In the genomic region with DNA sequence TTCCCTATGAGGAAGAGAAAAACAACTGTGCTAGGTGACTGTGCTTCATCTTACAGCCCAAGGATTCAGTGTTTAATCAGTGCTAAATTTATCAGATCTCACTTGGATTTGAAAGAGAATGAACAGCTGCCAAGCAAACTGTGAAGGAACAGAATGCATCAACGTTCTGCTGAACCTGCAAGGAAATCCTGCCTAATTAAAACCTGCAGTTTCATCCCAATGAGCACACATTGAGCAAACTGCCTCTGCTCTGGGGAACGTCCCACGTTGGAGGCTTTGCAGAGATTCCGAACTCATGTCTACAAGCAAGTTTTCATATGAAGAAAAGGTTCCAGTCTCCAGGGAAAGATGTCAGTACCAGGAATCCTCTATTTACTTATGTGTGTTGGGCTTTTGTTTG, we compare ENCODE assay signal across 23 mouse cellular contexts.
DNase-seq lines count a peak whose midpoint lies in the region; ATAC-seq lines count a peak whose summit lies in the region.
"Had no signal": no experiment of that assay in that cellular context is flagged by ENCODE, and none has a peak within 500 bp of the region (broad histone marks: within the 10 kb centered on the region; RNA-seq: fewer than 3 reads in every experiment).

No protein-coding gene starts in this region.

- DNase-seq in frontal cortex, postnatal 14 days (ENCODE audit: low spot score in 2 of 2) = no peak
- peak; percentile 7 to 8 for DNase-seq in layer of hippocampus, adult 8-10 months (ENCODE audit: low spot score in 2 of 2)
- no peak for DNase-seq in layer of hippocampus, postnatal 10 days (ENCODE audit: low spot score in 2 of 2)
- peak; percentile 88 for DNase-seq in brain, adult 2 months (ENCODE audit: low read depth, low spot score)
- peak; percentile 18 for DNase-seq in brain, embryonic 18.5 days (ENCODE audit: low read depth, low spot score)
- no peak for DNase-seq in hindbrain, embryonic 10.5 days (ENCODE audit: low spot score)
- DNase-seq: adrenal gland, postnatal 36 days; cerebellum, postnatal 25 days; gastrocnemius, adult 2 months; heart, postnatal 14 days; kidney, adult 9 months; kidney, postnatal 25 days; lung, postnatal 4 days; thymus, adult 18-20 months had no signal

- peak; percentile 99 for ATAC-seq in frontal cortex, adult (ENCODE audit: low TSS enrichment)
- ATAC-seq: intestine, embryonic 15.5 days; midbrain, embryonic 16.5 days had no signal

- no peak overlapping the region for H3K4me3 ChIP-seq in hindbrain, embryonic 10.5 days
- H3K4me3 ChIP-seq: embryonic facial prominence, embryonic 15.5 days; gastrocnemius, adult 2 months; heart, embryonic 12.5 days; intestine, embryonic 15.5 days; lung, embryonic 15.5 days; neural tube, embryonic 15.5 days had no signal

- H3K4me1 ChIP-seq in hindbrain, embryonic 10.5 days (replicated peaks) = no peaks in the 10 kb centered on the region
- H3K4me1 ChIP-seq: embryonic facial prominence, embryonic 15.5 days; heart, embryonic 12.5 days; intestine, embryonic 15.5 days; lung, embryonic 15.5 days; neural tube, embryonic 15.5 days had no signal

- WGBS in hindbrain, embryonic 10.5 days = 76% methylated on average over 4 of the region's 4 CpGs

- H3K27me3 ChIP-seq in hindbrain, embryonic 10.5 days (ENCODE audit: insufficient read depth, poor library complexity, severe bottlenecking) = no peaks in the 10 kb centered on the region
- H3K27me3 ChIP-seq: embryonic facial prominence, embryonic 15.5 days; heart, embryonic 12.5 days; intestine, embryonic 15.5 days; lung, embryonic 15.5 days; neural tube, embryonic 15.5 days had no signal

- H3K36me3 ChIP-seq in hindbrain, embryonic 10.5 days = no peaks in the 10 kb centered on the region
- H3K36me3 ChIP-seq: embryonic facial prominence, embryonic 15.5 days; heart, embryonic 12.5 days; intestine, embryonic 15.5 days; lung, embryonic 15.5 days; neural tube, embryonic 15.5 days had no signal

- H3K9me3 ChIP-seq in hindbrain, embryonic 10.5 days = no peaks in the 10 kb centered on the region
- H3K9me3 ChIP-seq: embryonic facial prominence, embryonic 15.5 days; heart, embryonic 12.5 days; intestine, embryonic 15.5 days; lung, embryonic 15.5 days; neural tube, embryonic 15.5 days had no signal

- H3K27ac ChIP-seq in hindbrain, embryonic 10.5 days = no peak overlapping the region
- H3K27ac ChIP-seq: embryonic facial prominence, embryonic 15.5 days; gastrocnemius, adult 2 months; hindbrain, embryonic 14.5 days; intestine, embryonic 15.5 days; liver, embryonic 14.5 days; lung, embryonic 15.5 days; neural tube, embryonic 15.5 days had no signal

Comparison
In these comparisons a context has a peak if more than half of its experiments do, and no peak if none do; other contexts are left out.
1. DNase-seq: peak in layer of hippocampus, adult 8-10 months (2 of 2), brain, adult 2 months (single experiment) and brain, embryonic 18.5 days (single experiment); none in frontal cortex, postnatal 14 days (0 of 2), layer of hippocampus, postnatal 10 days (0 of 2) and hindbrain, embryonic 10.5 days (single experiment).